Mouse (Mus musculus) myocyte (in vitro differentiated cells): ENCODE measurements around the gene Fbxo21. TPM values are rescaled to one million over a fixed set of nuclear protein-coding genes. Genes with fewer than 3 reads are reported as not detected.
A peak's percentile ranks its signal among the peaks of the same experiment; 100 is the strongest.

Experiments used
- H3K27me3 ChIP-seq: one replicate; pipeline ENCODE4 v1.6.1; 2011; ENCODE audit not compliant: control insufficient read depth, insufficient read depth, insufficient read length
- H3K36me3 ChIP-seq: one replicate; pipeline ENCODE4 v1.6.1; 2011; ENCODE audit not compliant: control insufficient read depth, insufficient read depth
- H3K4me2 ChIP-seq: one replicate; pipeline ENCODE4 v1.6.1; 2011; ENCODE audit warnings: low read depth, control low read depth
- H3K4me3 ChIP-seq: one replicate; pipeline ENCODE4 v1.5.1; 2011; ENCODE audit warnings: mild to moderate bottlenecking, control low read depth, moderate library complexity
- H3K79me2 ChIP-seq: one replicate; pipeline ENCODE4 v1.6.1; 2011; ENCODE audit not compliant: control insufficient read depth, insufficient read depth
- H3ac ChIP-seq: one replicate; pipeline ENCODE4 v1.6.1; 2011; ENCODE audit not compliant: control insufficient read depth, insufficient read length
- CEBPB ChIP-seq: IDR thresholded peaks from 2 replicates; pipeline ENCODE4 v1.6.1; 2011; ENCODE audit warnings: mild to moderate bottlenecking, moderate library complexity; ENCODE audit not compliant: poor library complexity, insufficient read depth, severe bottlenecking
- E2F4 ChIP-seq: IDR thresholded peaks from one replicate; pipeline ENCODE4 v1.6.1; 2011; ENCODE audit warnings: mild to moderate bottlenecking, control low read depth, moderate library complexity; ENCODE audit not compliant: insufficient read depth
- MAX ChIP-seq: IDR thresholded peaks from one replicate; pipeline ENCODE4 v1.6.1; 2011; ENCODE audit warnings: low read depth, mild to moderate bottlenecking, control low read depth
- MYOD1 ChIP-seq, 3 experiments: IDR thresholded peaks; one replicate each; pipeline ENCODE4 v1.6.1; 2011; ENCODE audit warnings: control low read depth in 2 of 3, low read depth in 2 of 3, mild to moderate bottlenecking in 2 of 3, moderate library complexity in 1 of 3; ENCODE audit not compliant: insufficient read length in 2 of 3, control insufficient read depth in 1 of 3
- MYOG ChIP-seq, 3 experiments: IDR thresholded peaks; one replicate each; pipeline ENCODE4 v1.6.1; 2011; ENCODE audit warnings: control low read depth in 2 of 3, low read depth in 2 of 3, mild to moderate bottlenecking in 2 of 3; ENCODE audit not compliant: insufficient read length in 2 of 3, control insufficient read depth in 1 of 3, insufficient read depth in 1 of 3
- POLR2A ChIP-seq: IDR thresholded peaks from one replicate; pipeline ENCODE4 v1.6.1; 2011; ENCODE audit warnings: low read depth, mild to moderate bottlenecking, control low read depth, moderate library complexity; ENCODE audit not compliant: insufficient read length
- POLR2AphosphoS2 ChIP-seq: IDR thresholded peaks from one replicate; pipeline ENCODE4 v1.6.1; 2011; ENCODE audit warnings: low read depth, control low read depth; ENCODE audit not compliant: insufficient read length
- REST ChIP-seq: IDR thresholded peaks from one replicate; pipeline ENCODE4 v1.6.1; 2011; ENCODE audit warnings: mild to moderate bottlenecking, control low read depth, moderate library complexity; ENCODE audit not compliant: insufficient read depth, insufficient read length
- SRF ChIP-seq: IDR thresholded peaks from one replicate; pipeline ENCODE4 v1.6.1; 2011; ENCODE audit warnings: low read depth; ENCODE audit not compliant: control insufficient read depth, insufficient read length
- TCF12 ChIP-seq: IDR thresholded peaks from one replicate; pipeline ENCODE4 v1.6.1; 2011; ENCODE audit warnings: mild to moderate bottlenecking, control low read depth; ENCODE audit not compliant: poor library complexity, insufficient read depth, severe bottlenecking
- TCF3 ChIP-seq: IDR thresholded peaks from one replicate; pipeline ENCODE4 v1.6.1; 2011; ENCODE audit warnings: low read depth, control low read depth; ENCODE audit not compliant: insufficient read length
- USF1 ChIP-seq: IDR thresholded peaks from one replicate; pipeline ENCODE4 v1.6.1; 2011; ENCODE audit warnings: low read depth, mild to moderate bottlenecking, control low read depth, moderate library complexity
- polyA plus RNA-seq: library from polyadenylated mRNA; unstranded; fragments of >200 nt; fragmentation: generic; extraction: Trizol; gene quantifications from one replicate; pipeline ENCODE4 v1.2.1, GENCODE M21; 2012; ENCODE audit warnings: missing spikeins

The Fbxo21 gene
- polyA plus RNA-seq, 1 experiment = 9.9 TPM

GRCm38 (mm10) chr5:117966956-117967355 is 9.6 kb upstream of the Fbxo21 start:
- H3K79me2 ChIP-seq = no peaks in the 10 kb centered on the region
- H3ac ChIP-seq = no peak overlapping the region
- no peak overlapping the region for H3K4me3 ChIP-seq
- H3K4me2 ChIP-seq = no peak overlapping the region
- no peaks in the 10 kb centered on the region for H3K36me3 ChIP-seq
- peaks cover 21% of the 10 kb centered on the region for H3K27me3 ChIP-seq
- TF ChIP-seq POLR2AphosphoS2 (no peak), MYOD1 (IDR thresholded peaks at IDR 0.05; ENCODE audit: control insufficient read depth in 1 of 3, insufficient read length in 2 of 3, low read depth in 2 of 3) (no peak), REST (no peak), USF1 (no peak), MAX (no peak), TCF12 (no peak), MYOG (IDR thresholded peaks at IDR 0.05; ENCODE audit: control insufficient read depth in 1 of 3, insufficient read depth in 1 of 3, insufficient read length in 2 of 3, low read depth in 2 of 3) (no peak), E2F4 (no peak), POLR2A (no peak), TCF3 (no peak), CEBPB (no peak), SRF (no peak)

- H3K4me2 ChIP-seq = no peak overlapping the region
- TF ChIP-seq MYOD1 (IDR thresholded peaks at IDR 0.05; ENCODE audit: control insufficient read depth in 1 of 3, insufficient read length in 2 of 3, low read depth in 2 of 3) (no peak), POLR2AphosphoS2 (no peak), POLR2A (no peak), TCF3 (no peak), USF1 (no peak), MAX (no peak), REST (no peak)
Measured at GRCm38 (mm10) chr5:117967659-117968069, 8.9 kb upstream of the Fbxo21 start.

GRCm38 (mm10) chr5:117969681-117970427 is 6.7 kb upstream of the Fbxo21 start:
- Histone ChIP-seq H3K4me2 (no peak overlapping the region), H3K4me3 (no peak overlapping the region), H3K36me3 (no peaks in the 10 kb centered on the region), H3K79me2 (no peaks in the 10 kb centered on the region), H3K27me3 (peaks cover 4% of the 10 kb centered on the region), H3ac (no peak overlapping the region)
- no peak for TF ChIP-seq TCF3
- no peak for TF ChIP-seq USF1
- no peak for TF ChIP-seq SRF
- TF ChIP-seq E2F4 = no peak
- TF ChIP-seq POLR2A = no peak
- no peak for TF ChIP-seq TCF12
- no peak for TF ChIP-seq MAX
- no peak for TF ChIP-seq POLR2AphosphoS2
- TF ChIP-seq MYOD1 (IDR thresholded peaks at IDR 0.05; ENCODE audit: control insufficient read depth in 1 of 3, insufficient read length in 2 of 3, low read depth in 2 of 3) = no peak
- no peak for TF ChIP-seq REST
- TF ChIP-seq MYOG (IDR thresholded peaks at IDR 0.05; ENCODE audit: control insufficient read depth in 1 of 3, insufficient read depth in 1 of 3, insufficient read length in 2 of 3, low read depth in 2 of 3) = no peak
- no peak for TF ChIP-seq CEBPB

More at GRCm38 (mm10) chr5:117967659-117968069, 8.9 kb upstream of the Fbxo21 start:
- H3K27me3 ChIP-seq = peaks cover 21% of the 10 kb centered on the region
- no peaks in the 10 kb centered on the region for H3K79me2 ChIP-seq
- H3K36me3 ChIP-seq = no peaks in the 10 kb centered on the region
- H3ac ChIP-seq = no peak overlapping the region
- no peak overlapping the region for H3K4me3 ChIP-seq

- Histone ChIP-seq H3ac (peak overlapping the region; percentile 24), H3K79me2 (no peaks in the 10 kb centered on the region), H3K36me3 (peaks cover 3% of the 10 kb centered on the region), H3K4me2 (peak overlapping the region; percentile 58), H3K27me3 (no peaks in the 10 kb centered on the region), H3K4me3 (peak overlapping the region; percentile 18)
- no peak for TF ChIP-seq MAX
- TF ChIP-seq POLR2AphosphoS2 = no peak
- TF ChIP-seq POLR2A = no peak
- no peak for TF ChIP-seq TCF3
- no peak for TF ChIP-seq MYOD1 (IDR thresholded peaks at IDR 0.05; ENCODE audit: control insufficient read depth in 1 of 3, insufficient read length in 2 of 3, low read depth in 2 of 3)
- no peak for TF ChIP-seq MYOG (IDR thresholded peaks at IDR 0.05; ENCODE audit: control insufficient read depth in 1 of 3, insufficient read depth in 1 of 3, insufficient read length in 2 of 3, low read depth in 2 of 3)
- no peak for TF ChIP-seq REST
- no peak for TF ChIP-seq CEBPB
- no peak for TF ChIP-seq USF1
Measured at GRCm38 (mm10) chr5:117976263-117976656, 270 bp upstream of the Fbxo21 start.
